Mouse (Mus musculus): Measurements from ENCODE around the gene Recql5.
"Not testable (repeated sequence)": the region's sequence is repeated elsewhere in the genome, so short reads cannot be mapped to it uniquely, and the experiment has no call there.

The Recql5 gene

GRCm38 (mm10) chr11:115857936-115858335 lies 75.3 kb downstream of the Recql5 start:
- no peak for DNase-seq

- not testable (repeated sequence) for DNase-seq
Measured at GRCm38 (mm10) chr11:115857146-115857545, 76.1 kb downstream of the Recql5 start.

- DNase-seq = no peak
Measured at GRCm38 (mm10) chr11:115854674-115855073, 78.6 kb downstream of the Recql5 start.

- DNase-seq = no peak
Measured at GRCm38 (mm10) chr11:115845819-115846218, 87.5 kb downstream of the Recql5 start.

- DNase-seq = no peak
Measured at GRCm38 (mm10) chr11:115844240-115844639, 89.0 kb downstream of the Recql5 start.

- no peak for DNase-seq
Measured at GRCm38 (mm10) chr11:115843891-115844239, 89.4 kb downstream of the Recql5 start.

GRCm38 (mm10) chr11:115843141-115843890 lies 90.0 kb downstream of the Recql5 start:
- no peak for DNase-seq
